Mouse (Mus musculus): ENCODE data around the gene Gm8909.
"Not testable (repeated sequence)": the region's sequence is repeated elsewhere in the genome, so short reads cannot be mapped to it uniquely, and the experiment has no call there.

GRCm38 (mm10) chr17:36179446-36179845 lies 11.1 kb upstream of the Gm8909 start:
- not testable (repeated sequence) for TF ChIP-seq CTCF, EP300 (IDR thresholded peaks at IDR 0.05; ENCODE audit: low read depth)
